Mouse (Mus musculus): ENCODE results near the gene St3gal6.

GRCm38 (mm10) chr16:58546128-58546527, 22.1 kb upstream of the St3gal6 start:
- TF ChIP-seq CTCF (IDR thresholded peaks at IDR 0.05; ENCODE audit: low read depth), result no peak
- TF ChIP-seq EP300 (IDR thresholded peaks at IDR 0.05; ENCODE audit: low read depth), result no peak

Measured in heart, postnatal 0 days (tissue).